Mouse (Mus musculus): ENCODE data around the gene Olfr73. TPM values are rescaled to one million over a fixed set of nuclear protein-coding genes. Genes with fewer than 3 reads are reported as not detected.
"Not testable (repeated sequence)": the region's sequence is repeated elsewhere in the genome, so short reads cannot be mapped to it uniquely, and the experiment has no call there.

Olfr73 gene
- not detected for total RNA-seq (2021)
- long read RNA-seq, experiment 1 = 0 reads
- long read RNA-seq, experiment 2 = 0 reads

DNA sequence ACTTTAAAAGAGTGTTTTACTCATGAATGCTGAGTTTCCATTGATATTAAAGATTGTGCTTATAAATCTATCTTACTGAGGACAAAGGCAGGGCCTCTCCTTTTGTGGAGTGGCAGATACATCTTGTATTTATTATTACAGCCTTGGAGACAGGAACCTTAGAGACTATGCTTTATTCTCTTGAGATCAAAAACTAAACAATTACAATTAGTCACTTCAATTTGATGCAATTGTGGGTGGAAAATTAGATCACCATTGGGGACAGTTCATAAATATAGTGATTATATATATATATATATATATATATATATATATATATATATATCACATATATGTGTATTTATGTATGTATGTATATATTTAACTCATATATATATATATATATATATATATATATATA lies at the start of gene Olfr73:
Gene Olfr73, minus strand, starts transcription at position 101 of the 400 bp plus-strand sequence.
- DNase-seq (ENCODE audit: low spot score in 2 of 2) = no peak

DNA sequence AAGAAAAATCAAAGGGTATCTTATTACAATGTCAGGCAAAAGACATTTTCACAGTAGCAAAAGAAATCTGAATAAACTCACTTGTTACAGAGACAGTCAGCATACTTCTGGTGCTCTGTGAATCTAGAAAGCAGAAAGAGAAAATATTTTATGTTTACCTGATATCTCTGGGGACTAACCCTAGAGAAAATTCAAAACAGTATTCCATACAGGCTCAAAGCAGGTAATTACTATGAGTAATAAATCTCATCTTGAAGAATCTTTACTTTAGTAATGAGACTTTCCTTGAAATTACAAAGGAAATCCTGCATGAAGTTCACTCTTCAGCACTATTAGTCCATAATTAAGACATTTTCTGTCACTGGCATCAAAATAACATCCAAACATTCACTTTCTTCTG lies 34.2 kb upstream of the Olfr73 start, which contains the start of gene Olfr1163:
Gene Olfr1163, minus strand, starts transcription at position 101 of the 400 bp plus-strand sequence.
- no peak for DNase-seq (ENCODE audit: low spot score in 2 of 2)

DNA sequence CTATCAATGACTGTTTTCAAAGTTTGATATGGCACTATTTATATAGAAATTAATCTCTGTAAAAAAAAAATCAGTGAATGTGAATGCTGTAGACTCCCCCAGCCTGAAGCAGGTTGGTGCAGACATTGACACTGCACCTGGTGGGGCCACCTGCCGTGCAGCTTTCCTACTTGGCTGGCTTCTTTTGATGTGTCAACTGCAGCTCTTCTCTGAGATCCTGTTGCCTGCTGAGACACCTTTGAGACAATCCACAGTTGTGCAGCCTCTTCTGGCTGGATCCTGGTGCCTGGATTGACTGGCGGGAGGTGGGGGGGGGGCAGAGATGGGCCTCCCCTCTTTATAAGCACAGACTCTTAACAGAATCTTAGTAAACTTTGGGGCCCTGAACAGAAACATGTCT lies 26.1 kb upstream of the Olfr73 start:
- no peak for DNase-seq (ENCODE audit: low spot score in 2 of 2)

DNA sequence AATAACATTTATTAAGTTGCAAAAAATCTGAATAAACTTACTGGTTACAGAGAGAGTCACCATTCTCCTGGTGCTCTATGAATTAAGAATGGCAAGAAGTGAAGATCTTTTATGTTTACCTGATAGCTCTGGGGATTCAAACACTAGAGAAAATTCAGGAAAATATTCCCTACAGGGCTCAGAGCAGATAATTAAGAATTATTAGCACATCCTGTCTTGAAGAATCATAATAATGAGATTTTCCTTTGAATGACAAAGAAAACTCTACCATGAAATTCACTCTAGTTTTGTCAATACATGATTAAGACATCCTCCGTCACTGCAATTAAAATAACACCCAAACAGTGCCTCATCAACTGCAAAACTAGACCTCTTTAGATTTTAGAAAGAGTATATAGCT lies 13.5 kb upstream of the Olfr73 start, which contains the start of gene Olfr1162:
Gene Olfr1162, minus strand, starts transcription at position 101 of the 400 bp plus-strand sequence.
- no peak for DNase-seq (ENCODE audit: low spot score in 2 of 2)

DNA sequence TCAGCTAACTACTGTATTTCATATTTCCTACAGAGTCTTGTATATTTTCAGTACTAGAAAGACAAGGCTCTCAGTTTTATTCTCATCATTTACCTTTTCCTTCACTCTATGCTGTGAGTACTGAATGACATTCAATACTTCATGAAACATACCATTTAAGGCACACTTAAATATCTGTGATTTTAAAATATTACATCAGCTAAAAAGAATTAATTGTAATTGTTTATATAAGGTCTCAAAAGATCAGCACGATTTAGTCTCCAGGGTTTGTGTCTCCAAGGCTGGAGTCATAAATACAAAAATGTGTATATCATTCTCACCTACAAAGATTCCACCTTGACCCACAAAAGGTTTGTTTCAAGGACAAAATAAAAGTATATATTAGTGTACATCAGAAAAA lies 15.0 kb downstream of the Olfr73 start, which contains the start of gene Olfr1161:
Gene Olfr1161, plus strand, starts transcription at position 301 of the 400 bp plus-strand sequence.
- DNase-seq (ENCODE audit: low spot score in 2 of 2) = not testable (repeated sequence)

DNA sequence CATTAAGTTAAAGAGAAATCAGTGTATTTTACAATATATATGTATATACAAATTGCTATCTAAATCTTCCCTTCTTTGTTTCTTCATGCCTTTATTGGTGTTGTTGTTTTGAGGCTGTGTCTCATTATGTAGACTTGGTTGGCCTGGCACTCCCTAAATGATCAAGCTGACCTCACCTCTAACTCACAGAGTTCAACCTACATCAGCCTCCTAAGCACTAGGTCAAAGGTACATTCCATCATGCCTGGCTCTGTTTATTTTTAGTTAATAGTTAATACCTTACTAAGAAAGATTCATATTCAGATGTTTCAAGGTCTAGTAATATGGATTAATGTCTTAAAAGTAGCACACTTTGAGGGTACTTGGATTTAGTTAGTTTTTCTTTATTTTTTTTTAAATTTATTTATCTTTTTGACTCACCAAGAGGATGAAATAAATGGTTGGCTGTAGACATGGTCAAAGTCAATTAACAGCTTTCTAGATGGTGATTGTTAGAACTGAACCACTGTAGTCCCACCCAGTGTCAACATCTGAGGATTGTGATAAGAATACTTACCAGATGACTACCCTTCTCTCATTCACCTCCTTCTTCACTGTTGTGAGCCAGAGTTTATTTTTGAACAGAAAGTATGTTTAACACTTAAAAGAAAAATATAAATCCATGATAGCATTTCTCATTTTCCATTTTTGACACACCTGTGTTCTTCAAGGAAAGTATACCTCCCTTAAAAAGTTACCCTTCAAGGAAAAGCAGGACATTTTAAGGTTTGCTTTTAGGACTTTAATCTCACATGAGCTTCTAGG lies 29.8 kb downstream of the Olfr73 start, which contains the start of gene Olfr1160:
Gene Olfr1160, minus strand, starts transcription at position 754 of the 804 bp plus-strand sequence.
- DNase-seq (ENCODE audit: low spot score in 2 of 2) = no peak

DNA sequence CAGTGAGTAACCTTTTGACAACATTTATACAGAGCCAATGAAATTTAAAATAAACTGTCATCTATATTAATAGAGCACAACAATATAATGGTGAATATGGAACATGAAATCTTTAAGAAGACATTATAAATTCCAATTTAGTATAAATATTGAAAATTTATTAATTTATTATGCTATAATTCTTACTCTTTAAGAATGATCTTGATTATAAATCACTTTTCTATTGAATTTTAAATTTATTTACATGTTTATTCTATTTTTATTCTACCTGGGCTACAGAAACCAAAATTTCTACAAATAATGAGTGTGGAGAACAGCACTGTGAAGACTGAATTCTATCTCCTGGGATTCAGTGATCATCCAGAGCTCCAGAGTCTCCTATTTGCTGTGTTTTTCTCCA lies 47.7 kb downstream of the Olfr73 start, which contains the start of gene Olfr1158:
Gene Olfr1158, plus strand, starts transcription at position 301 of the 400 bp plus-strand sequence.
- no peak for DNase-seq (ENCODE audit: low spot score in 2 of 2)

Other genes starting within 250 kb of the Olfr73 start
- gene Olfr1143, start 237.1 kb downstream of the Olfr73 start, total RNA-seq (2021) = not detected
- not detected for gene Olfr1145, start 227.9 kb downstream of the Olfr73 start, total RNA-seq (2021)
- gene Olfr1148, start 207.2 kb downstream of the Olfr73 start, total RNA-seq (2021) = not detected
- gene Olfr1150-ps1, start 193.7 kb downstream of the Olfr73 start, total RNA-seq (2021) = not detected
- not detected for gene Olfr1151, start 181.8 kb downstream of the Olfr73 start, total RNA-seq (2021)
- gene Olfr1152, start 171.2 kb downstream of the Olfr73 start, total RNA-seq (2021) = not detected
- not detected for gene Olfr1153, start 142.7 kb downstream of the Olfr73 start, total RNA-seq (2021)
- gene Olfr1154, start 132.5 kb downstream of the Olfr73 start, total RNA-seq (2021) = not detected
- not detected for gene Olfr1155, start 92.6 kb downstream of the Olfr73 start, total RNA-seq (2021)
- gene Olfr1156, start 84.6 kb downstream of the Olfr73 start, total RNA-seq (2021) = not detected
- not detected for gene Olfr1157, start 69.4 kb downstream of the Olfr73 start, total RNA-seq (2021)
- gene Olfr74, start 63.0 kb downstream of the Olfr73 start, total RNA-seq (2021) = not detected
- not detected for gene Olfr1158, start 47.6 kb downstream of the Olfr73 start, total RNA-seq (2021)
- gene Olfr1160, start 29.4 kb downstream of the Olfr73 start, total RNA-seq (2021) = not detected
- not detected for gene Olfr1161, start 14.9 kb downstream of the Olfr73 start, total RNA-seq (2021)
- not detected for gene Olfr1162, start 13.4 kb upstream of the Olfr73 start, total RNA-seq (2021)
- gene Olfr1163, start 34.1 kb upstream of the Olfr73 start, total RNA-seq (2021) = not detected
- not detected for gene Olfr1164, start 56.3 kb upstream of the Olfr73 start, total RNA-seq (2021)
- gene Olfr1166, start 90.6 kb upstream of the Olfr73 start, total RNA-seq (2021) = not detected
- not detected for gene Olfr1167, start 117.5 kb upstream of the Olfr73 start, total RNA-seq (2021)
- gene Olfr1168, start 144.2 kb upstream of the Olfr73 start, total RNA-seq (2021) = not detected
- not detected for gene Olfr1170, start 190.6 kb upstream of the Olfr73 start, total RNA-seq (2021)
- gene Olfr1173, start 242.2 kb upstream of the Olfr73 start, total RNA-seq (2021) = not detected

All from gastrocnemius, postnatal 4 days (tissue).